Mouse (Mus musculus) spleen, adult 18-20 months (tissue): ENCODE results near the gene Galnt17.

Source experiments
- DNase-seq, 2 experiments: peaks; one replicate each; pipeline ENCODE4 v3.0.0; 2022; ENCODE audit warnings: mixed read lengths in 2 of 2

The Galnt17 gene

DNA sequence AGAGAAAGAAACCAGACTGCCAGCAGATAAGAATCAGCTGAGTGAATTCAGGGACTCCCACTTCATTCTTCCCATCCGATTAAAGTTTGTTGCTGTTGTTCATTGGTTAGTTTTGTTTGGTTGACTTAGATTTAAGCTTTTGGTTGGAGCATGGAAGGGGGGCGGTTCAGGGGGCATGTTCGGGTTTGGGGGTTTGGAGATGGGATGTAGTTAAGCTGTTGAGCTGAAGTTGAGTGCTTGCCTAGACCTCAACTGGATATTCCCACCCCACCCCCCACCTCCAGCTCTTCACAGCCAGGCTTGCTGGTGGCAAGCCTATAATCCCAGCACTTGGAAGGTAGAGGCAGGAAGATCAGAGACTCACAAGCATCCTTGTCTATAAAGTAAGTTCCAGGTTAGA is at the start of gene Galnt17:
Gene Galnt17 (minus strand): TSS at position 101 of the 400 bp plus-strand sequence.
- DNase-seq, result no peak

DNA sequence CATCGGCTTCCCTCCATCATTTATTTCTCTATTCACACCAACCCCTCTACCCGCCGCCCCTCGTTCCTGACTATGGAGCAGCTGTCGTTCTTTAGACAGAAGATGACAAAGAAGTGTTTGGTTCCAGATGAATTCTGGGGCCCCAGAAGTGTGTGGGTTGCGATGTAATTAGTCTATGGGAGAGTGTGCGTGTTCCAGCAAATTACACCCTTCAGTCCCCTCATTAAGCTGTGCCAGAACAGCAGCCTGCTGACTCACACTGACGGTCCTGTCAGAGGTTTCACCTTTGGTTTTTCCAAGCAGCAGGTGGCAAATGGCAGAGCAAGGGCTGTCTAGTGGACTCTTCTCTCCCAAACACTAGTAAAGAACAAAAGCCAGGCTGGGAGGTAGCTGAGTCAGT is 26.2 kb upstream of the Galnt17 start:
- no peak for DNase-seq

DNA sequence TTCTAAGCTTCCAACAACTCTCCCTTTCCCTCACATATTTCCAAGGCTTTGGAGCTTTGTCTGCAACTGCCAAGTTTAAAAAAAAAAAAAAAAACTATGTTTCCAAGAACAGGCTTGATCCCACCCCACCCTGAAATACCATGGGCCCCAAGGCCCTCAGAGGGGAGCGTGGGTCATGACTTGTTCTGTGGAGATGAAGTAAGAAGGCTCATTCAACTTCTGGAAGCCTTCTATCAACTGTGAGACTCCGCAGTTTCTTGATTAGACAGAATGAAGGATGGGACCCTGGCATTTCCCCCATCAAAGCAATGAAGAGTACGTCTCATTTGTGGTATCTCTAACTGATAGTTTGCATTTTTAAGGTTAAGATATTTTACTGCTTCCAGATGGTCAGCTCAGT is 13.0 kb upstream of the Galnt17 start:
- no peak for DNase-seq

DNA sequence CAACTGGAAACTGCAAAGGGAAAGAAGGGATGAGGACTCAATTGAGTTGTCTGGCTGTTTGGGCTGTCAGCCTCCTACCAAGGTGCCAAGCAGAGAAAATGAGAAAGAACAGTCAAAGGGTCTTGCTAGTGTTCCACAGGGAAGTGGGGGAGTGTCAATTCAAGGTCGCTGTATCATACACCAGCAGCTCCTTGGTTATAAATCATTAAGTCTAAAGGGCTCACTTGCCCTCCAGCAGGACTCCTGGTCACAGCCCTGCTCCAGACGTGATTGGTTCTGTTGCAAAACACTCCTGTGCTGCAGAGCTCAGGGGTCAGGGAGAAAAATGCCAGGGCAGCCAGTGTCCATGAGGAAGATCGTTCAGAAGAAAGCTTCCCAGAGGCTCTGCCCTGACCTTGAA is 11.3 kb upstream of the Galnt17 start:
- DNase-seq, result no peak

DNA sequence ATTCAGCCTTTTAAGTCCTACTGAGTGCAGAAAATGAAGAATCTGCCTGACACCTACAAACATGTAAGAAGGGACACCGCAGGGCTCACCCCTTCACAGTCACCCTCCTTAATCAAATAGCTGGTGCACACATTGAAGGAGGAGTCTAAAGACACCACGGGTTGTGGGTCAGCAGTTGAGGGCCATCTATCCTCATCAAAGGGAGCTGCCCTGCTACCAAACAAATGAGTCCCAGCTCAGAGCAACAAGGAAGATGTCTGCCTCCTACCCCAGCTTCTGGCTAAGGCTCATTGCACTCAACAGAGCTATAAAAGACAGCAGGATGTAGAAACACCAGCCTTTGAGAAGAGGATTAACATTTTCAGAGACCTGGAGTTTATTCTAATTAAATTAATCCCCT is 10.8 kb upstream of the Galnt17 start:
- DNase-seq, result no peak

DNA sequence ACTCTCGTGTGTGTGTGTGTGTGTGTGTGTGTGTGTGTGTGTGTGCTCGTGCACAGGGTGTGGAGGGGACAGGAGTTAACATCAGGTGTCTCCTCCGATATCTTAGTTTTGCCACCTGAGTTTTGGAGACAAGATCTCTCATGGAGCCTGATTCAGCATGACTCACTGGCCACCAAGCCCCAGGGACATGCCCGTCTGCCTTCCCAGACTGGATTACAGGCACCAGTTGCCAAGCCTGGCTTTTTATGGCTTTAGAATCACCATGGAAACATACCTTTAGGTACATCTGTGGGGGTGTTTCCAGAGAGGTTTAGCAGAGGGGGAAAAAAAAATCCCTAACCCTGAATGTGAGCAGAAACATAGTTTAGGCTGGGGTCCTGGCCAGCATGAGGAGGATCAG is 6.7 kb upstream of the Galnt17 start:
- no peak for DNase-seq

DNA sequence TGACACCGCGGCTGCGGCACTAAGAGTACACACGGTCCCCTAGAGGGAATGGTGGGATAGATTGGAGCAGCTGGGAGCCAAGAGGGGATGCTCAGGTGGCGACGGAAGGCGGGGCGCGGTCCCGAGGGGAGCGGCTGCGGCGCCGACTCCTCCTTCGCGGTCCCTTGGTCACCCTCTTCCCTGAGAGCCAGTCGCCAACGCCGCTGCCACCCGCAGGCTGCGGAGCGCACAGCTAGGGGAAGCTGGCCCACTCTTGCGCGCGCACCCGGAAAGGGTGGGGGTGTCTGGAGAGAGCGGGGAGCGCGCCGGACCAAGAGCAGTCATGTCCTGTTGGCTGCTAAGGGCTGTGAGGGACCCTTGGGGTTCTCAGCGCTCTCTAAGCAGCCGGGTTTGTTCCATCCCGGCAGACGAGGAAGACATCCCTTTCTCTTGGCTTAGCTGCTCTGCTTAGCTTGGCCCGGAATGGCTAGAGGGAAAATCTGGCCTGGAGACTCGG is 593 bp downstream of the Galnt17 start:
- DNase-seq, result no peak

DNA sequence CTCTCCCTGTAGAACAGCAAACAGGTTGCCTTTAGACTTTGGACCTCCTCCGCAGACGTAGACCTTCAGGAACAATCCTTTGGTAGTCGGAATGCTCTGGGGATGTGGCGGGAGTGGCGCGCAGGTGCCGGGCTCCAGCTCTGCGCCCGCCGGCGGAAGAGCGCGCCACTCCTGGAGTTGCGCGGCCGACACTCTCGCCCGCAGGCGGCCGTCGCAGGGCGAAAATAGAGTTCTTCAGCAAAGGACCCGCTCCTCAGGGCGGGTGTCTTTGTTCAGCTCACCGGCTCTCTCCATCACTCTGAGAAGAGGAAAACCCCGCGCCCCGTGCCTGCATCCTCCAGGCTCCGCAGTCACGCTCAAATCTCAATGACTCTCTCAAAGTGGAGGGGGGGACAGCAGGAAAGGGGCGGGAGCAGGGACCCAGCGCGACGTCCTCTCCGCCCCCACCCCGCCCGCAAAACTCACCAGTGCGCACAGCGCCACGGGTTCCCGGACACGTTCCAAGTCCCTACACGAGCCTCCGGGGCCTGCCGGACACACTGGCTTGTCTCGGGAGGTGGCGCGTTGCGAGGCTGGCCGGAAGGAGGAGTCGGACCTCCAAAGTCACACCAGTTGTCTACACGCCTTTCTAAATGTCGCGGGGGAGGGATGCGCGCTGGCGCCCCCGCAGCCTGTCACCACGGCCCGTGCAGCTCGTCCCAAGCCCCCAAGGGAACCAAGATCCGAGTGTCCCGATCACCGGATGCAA is 1.2 kb downstream of the Galnt17 start:
- DNase-seq, result no peak

DNA sequence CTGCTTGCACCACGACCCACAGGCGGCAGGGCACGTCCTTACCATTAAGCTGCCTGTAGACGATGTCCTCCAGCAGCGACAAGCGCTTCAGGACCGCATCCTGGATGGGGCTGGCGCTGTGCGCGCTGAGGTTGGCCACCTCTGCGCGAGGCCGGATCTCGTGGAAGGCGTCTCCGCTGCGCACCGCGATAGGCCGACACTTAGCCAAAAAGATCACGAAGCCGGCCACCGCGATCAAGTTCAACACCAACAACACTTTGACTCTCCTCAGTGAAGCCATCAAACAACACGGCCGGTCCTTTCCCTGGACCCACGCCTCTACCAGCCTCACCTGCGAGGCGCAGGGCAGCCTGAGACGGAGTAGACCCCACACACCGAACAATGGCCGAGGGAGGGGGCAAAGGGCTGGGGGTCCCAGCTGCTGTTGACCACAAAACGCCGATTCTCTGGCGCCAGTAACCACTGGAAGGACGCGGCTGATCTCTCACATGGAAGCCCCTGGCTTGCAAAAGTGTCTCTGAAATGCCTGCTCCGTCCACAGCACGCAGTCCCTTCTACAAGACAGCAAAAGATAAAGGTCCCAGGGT is 1.9 kb downstream of the Galnt17 start:
- DNase-seq, result no peak

DNA sequence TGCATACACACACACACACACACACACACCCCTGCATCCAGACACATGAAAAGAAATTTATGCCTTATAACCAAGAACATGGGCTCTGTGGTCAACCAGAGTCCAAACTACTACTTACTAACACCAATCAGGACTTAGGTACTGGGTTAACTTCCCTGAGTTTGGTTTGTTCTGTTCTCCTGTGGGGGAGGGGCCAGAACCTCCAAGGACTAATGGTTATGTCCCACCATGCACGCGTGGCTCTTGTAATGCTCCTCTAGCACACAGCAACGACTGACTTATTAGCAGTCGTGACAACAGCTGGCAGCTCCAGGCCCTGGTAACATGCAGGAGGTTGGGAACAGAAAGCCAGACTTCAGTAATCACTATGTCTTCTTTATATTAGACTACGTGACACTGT is 3.1 kb downstream of the Galnt17 start:
- no peak for DNase-seq

DNA sequence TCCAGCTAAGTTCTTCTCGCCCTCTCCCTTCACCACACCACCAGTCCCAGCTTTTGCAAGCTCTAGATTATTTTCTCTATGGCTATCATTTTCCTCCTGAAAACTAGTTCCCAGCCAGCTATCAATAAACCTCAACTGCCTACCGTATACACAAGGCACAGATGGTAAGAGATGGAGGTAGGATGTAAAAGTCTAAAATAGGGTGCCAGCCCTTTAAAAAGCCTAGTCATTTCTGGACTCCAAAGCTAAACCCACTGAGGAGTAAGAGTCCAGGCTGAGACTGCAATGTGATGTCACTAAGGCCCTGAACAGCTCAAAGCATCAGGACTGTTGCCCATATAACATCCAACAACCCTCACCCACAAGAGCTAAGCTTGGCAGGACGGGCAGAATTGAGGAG is 6.8 kb downstream of the Galnt17 start:
- DNase-seq, result no peak

DNA sequence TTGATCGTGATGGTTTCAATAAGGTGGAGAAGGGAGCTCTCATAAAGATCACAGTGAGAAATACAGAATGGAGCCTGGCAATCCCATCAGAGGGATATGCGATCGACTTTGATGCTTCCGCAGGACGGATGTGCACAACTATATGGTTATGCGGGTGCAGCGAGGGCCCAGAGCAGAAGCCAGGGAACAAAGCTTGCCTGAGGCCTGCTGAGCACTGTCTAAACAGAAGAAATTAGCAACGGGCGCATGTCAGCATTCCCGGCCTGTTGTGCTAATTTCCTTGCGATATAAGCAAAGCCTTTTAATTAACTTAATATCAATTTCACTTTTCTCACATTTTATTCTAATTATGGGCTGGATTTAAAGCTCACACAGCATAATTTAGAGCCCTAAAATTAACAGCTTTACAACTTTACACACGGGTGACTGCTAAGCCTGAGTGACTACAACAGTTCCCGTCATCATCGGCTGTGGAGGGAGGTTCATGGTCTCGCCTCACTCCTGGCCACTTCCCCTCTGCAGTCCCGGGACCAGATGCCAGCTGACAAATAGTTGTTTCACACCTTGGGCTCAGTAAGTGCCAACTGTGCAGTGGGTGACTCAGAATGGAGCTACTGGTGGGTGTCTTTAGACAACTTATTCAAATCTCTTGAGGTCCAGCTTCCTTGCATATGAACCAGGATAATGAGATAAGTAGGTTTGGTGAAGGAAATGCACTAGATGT is 14.4 kb downstream of the Galnt17 start:
- no peak for DNase-seq

DNA sequence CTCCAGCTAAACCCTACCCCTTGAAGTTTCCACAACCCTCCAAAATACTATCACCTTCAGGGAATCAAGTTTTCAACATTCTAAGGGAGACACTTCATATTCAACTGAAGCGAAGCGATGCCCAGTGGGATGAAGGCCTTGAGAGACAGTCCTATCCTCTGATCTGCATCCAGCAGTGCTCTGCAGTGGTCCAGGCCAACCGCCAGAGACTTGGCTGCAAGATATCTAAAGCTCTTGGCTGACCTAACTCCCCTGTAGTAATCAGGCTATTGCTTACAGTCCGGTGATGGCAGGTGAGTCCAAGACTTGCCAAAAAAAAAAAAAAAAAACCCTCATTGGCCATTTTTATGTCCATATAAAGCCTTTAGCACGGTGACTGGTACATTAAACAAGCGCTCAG is 21.2 kb downstream of the Galnt17 start:
- DNase-seq, result no peak

DNA sequence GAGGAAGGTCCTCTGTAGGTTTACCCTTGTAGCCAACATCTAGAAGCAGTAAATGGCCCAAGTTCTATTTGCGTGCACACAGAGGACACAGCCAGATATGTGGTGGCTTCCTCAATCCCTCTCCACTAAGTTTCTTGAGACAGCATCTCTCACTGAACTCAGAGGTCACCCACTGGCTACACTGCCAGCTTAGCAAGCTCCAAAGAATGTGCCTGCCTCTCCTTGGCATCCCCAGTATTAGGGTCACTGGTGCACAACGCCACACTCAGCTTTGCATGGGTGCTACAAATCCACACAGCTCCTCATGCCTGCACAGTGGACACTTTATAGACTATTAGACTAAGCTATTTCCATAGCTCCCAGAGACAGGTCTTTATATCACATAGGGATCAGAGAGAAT is 21.6 kb downstream of the Galnt17 start:
- no peak for DNase-seq

DNA sequence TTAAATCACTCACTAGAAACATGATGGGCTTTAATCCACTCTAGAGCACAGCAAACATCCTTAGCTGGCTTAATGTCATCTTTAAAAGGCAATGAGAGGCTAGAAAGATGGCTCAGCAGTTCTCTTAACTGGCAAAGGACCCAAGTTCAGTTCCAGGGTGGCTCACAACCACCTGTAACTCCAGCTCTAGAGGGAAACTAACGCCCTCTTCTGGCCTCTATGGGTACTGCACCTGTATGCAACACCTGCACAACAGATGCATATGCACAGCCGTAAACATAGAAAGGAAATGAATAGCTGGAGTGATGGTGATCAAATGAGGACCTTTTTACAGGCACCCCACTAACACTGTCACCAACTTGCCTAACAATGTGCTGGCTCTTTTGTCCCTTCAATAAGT is 27.9 kb downstream of the Galnt17 start:
- DNase-seq, result no peak

DNA sequence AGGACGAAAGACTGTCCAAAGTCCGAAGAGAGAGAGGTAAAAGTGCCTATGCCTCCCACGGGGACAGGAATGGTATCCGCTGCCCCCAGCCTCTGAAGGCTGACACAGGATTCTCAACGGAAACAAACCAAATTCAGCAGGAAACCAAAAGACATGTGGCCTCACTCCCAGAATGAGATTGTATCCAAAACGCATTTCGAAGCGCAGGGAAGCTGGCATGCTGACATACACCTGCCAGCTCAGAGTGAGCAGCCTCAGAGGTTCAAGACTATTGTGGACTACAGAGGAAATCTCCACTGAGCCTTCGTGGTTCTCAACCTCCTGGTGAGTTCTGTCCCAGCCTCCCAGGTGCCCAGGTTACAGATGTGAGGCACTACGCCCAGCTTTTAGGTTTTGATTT is 29.0 kb downstream of the Galnt17 start:
- DNase-seq, result no peak

DNA sequence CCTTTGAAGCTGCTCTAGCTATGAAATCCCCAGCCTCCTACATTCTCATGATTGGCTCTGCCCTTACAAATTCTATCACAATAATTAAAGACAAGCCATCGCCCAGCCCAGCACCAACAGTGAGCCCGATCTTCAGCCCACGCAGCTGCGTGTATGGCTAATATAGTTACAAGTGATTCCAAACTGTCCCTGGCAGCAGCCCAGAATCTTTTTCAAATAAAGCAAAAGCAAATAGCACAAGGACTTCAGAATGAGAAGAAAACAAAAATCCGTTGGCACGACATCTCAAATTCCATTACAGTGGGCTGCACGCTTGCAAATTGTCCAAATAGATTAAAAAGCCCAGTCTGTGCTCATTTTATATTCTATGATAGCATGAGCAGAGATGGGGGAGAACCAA is 31.1 kb downstream of the Galnt17 start:
- DNase-seq, result no peak

DNA sequence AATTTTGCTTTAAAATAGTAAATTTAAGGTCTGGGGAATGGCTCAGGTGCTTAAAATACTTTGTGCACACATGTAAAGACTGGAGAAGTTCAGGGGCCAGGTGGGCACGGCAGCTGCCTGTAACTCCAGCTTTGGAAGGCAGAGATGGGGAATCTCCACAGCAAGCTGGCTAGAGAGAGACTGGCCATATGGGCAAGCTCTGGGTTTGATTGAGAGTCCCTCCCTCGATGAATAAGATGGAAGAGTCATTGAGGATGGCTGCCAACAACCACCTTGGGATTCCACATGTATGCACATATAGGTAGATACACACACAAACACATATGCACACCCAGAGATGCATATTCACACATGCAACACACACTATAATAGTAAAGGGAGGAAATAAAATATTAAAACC is 42.0 kb downstream of the Galnt17 start:
- DNase-seq, result no peak

DNA sequence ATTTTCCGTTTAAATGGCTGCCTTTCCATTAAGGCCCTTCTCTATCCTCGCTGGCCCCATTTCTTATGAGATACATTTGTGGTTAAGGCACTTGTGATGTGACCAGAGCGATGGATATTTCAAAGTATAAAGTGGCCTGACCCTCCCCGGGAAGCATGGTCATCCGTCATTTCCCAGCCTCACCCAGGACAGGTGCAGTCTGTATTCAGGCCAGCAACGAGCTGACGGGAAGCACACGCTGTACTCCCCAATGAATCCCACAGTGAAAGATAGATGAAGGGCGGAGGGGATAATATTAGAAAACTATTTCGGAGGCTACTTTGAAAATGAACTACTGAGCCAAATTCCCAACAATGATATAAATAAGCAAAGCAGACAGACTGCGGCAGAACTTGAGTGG is 44.2 kb downstream of the Galnt17 start:
- no peak for DNase-seq

DNA sequence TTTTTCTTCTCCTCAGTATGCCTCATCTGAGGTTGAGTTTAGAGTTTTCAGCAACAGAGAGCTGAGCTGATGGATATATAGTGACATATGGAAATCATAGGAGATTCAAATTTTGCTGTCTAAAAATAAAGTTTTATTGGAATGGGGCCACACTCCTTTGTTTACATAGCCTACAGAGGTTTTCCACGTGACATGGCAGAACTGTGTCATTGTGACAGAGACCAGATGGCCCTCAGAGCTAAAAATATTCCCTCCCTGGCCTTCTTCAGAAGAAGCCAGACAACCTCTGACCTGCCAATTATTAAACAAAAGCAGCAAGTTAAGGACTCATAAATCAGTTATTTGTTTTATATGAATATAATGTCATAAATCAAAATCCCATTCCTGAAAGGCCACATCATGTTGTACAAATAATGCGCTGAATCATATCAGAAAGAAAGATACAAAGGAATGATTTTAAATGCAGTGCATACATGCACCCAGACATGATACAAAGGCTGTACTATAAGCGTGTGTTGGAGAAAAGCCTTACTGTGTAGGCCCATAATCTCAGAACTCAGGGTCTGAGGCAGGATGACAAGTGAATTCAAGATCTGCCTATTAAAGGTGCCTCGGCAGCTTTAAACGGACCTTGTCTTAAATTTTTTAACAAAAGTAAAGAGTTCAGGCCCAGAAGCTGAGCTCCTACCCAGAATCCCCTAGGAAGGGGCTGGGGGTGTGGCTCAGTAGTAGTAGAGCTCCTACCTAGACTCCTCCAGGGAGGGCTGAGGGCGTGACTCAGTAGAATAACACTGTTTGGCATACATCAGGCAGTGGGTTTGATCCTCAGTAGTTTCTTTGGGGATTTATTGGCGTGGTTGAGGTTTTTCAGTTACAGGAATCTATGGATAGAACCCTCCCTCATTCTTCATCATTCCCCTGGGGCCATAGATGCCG is 57.3 kb downstream of the Galnt17 start:
- DNase-seq, result no peak

DNA sequence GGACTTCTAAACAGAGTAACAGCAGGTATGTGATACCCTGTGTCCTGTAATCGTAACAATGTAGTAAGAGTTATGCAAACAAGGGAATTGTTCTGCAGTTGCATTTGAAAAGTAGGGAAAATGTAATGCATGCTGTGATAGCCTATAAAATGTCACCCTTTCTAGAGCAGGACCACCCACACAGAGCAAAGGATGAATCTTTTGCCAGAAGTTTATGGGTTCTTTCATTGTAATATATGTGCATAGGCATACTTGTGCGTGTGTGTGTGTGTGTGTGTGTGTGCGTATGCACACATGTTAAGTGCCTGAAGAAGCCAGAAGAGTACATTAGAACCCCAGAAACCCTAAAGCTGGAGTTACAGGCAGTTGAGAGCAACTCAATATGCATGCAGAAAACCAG is 59.9 kb downstream of the Galnt17 start:
- no peak for DNase-seq

DNA sequence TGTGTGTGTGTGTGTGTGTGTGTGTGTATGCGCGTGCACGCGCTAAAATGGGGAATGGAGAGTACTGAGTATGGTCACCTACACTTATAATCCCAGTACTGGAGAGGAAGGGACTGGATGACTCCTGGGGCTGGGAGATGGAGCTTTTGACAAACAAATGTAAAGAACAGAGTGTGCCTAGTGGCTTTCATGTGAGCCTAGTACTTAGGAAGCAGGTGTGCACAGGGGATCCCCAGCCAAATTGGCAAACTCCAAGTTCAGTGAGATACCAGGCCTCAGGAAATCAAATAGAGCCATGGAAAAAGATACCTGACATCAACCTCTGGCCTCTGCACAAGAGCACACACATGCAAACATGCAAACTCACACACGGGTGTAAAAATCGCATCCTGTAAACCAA is 61.7 kb downstream of the Galnt17 start:
- no peak for DNase-seq

DNA sequence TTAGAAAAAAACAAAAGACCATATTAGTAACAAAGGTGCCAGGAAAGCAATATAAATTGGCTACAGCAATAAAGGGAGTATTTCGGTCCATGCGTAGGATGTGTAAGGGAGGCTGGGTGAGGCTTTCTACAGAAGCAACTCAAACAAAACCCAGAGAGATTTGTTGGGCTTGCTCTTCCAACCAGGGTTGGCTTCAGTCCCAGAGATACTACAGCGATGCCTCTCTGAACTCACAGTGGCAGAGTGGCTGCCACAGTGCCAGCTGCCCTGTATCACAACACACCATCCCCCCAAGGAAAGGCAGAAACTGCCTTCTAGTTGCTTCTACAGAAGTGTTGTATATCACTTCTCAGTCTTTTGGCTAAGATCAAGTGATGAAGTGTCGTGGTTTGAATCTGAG is 66.6 kb downstream of the Galnt17 start:
- DNase-seq, result no peak
